Mouse (Mus musculus): ENCODE results near the gene Xpo4.

GRCm38 (mm10) chr14:57629595-57629994, 35.6 kb downstream of the Xpo4 start:
- TF ChIP-seq CTCF (IDR thresholded peaks at IDR 0.05; ENCODE audit: insufficient read depth, low read depth, low read length) (no peak), POLR2A (IDR thresholded peaks at IDR 0.05; ENCODE audit: insufficient read depth, low read depth, low read length) (no peak)
